Comparison of ENCODE assay signal across 9 mouse cellular contexts in the genomic region with DNA sequence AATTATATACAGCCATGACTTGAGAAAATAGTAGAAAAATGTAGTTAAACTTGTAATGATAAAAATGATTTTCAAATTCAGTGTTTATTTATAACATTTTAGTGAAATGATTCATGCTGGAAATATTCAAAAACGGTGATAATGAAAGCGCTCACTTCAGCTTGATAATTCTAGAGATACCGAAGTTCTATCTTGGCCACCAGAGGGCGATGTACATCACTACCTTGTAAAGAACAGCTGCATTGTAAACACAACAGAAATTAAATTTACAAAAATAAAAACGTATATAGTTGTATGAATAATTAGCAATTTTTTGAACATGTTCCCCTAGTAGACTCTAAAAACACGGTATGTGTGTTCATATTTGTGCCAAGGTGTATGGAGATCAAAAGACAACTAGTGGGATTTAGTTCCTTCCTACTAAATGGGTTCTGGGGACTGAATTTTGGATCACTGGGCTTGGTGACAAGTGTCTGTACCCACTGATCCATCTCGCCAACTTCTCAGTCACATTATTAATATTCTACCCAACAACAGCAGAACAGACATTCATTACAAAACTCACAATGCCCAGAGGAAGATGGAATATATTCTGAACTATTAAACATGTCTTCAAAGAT.
DNase-seq lines count a peak whose midpoint lies in the region; ATAC-seq and TF ChIP-seq lines count a peak whose summit lies in the region.
"Had no signal": no experiment of that assay in that cellular context is flagged by ENCODE, and none has a peak within 500 bp of the region (broad histone marks: within the 10 kb centered on the region; RNA-seq: fewer than 3 reads in every experiment).

No protein-coding gene starts in this region.

- WGBS in embryonic facial prominence, embryonic 14.5 days = 19% methylated on average over 7 of the region's 7 CpGs
- 21% methylated on average over 7 of the region's 7 CpGs for WGBS in limb, embryonic 14.5 days

- DNase-seq in gastrocnemius, adult 18-20 months (ENCODE audit: low spot score) = peak; percentile 30
- no peak for DNase-seq in gastrocnemius, postnatal 25 days
- peak; percentile 87 for DNase-seq in 3T3-L1 (ENCODE audit: low read depth, low spot score)
- DNase-seq in brain, adult 2 months (ENCODE audit: low read depth, low spot score) = peak; percentile 88
- DNase-seq in embryonic facial prominence, embryonic 14.5 days (ENCODE audit: low spot score) = peak; percentile 86
- peak; percentile 54 for DNase-seq in induced T-regulatory cell, adult 2 months (ENCODE audit: low read depth)
- DNase-seq in limb, embryonic 14.5 days (ENCODE audit: low spot score) = peak; percentile 73
- DNase-seq in right cerebral cortex, postnatal 25 days = peak; percentile 18

- no peak for TF ChIP-seq POLR2A in limb, embryonic 14.5 days (IDR thresholded peaks at IDR 0.05; ENCODE audit: borderline replicate concordance, extremely low read depth, insufficient read depth, insufficient read length)

- H3K27me3 ChIP-seq in embryonic facial prominence, embryonic 14.5 days (replicated peaks; ENCODE audit: control insufficient read depth, insufficient read depth, low read length) = no peaks in the 10 kb centered on the region
- no peaks in the 10 kb centered on the region for H3K27me3 ChIP-seq in limb, embryonic 14.5 days (ENCODE audit: control insufficient read depth, insufficient read depth, low read length)

- no peak overlapping the region for H3K27ac ChIP-seq in embryonic facial prominence, embryonic 14.5 days (replicated peaks; ENCODE audit: low read depth, low read length)
- no peak overlapping the region for H3K27ac ChIP-seq in limb, embryonic 14.5 days (replicated peaks; ENCODE audit: low read depth, low read length)

- no peak overlapping the region for H3K9ac ChIP-seq in embryonic facial prominence, embryonic 14.5 days (ENCODE audit: low read depth, low read length)
- no peak overlapping the region for H3K9ac ChIP-seq in limb, embryonic 14.5 days (ENCODE audit: low read depth, low read length, severe bottlenecking)

- no peaks in the 10 kb centered on the region for H3K9me3 ChIP-seq in embryonic facial prominence, embryonic 14.5 days (ENCODE audit: control insufficient read depth, low read length)
- H3K9me3 ChIP-seq in limb, embryonic 14.5 days (ENCODE audit: control insufficient read depth, low read length) = no peaks in the 10 kb centered on the region
- H3K9me3 ChIP-seq: G1E had no signal

- no peak overlapping the region for H3K4me3 ChIP-seq in embryonic facial prominence, embryonic 14.5 days (ENCODE audit: low read depth, low read length)
- H3K4me3 ChIP-seq in limb, embryonic 14.5 days (replicated peaks; ENCODE audit: low read length) = no peak overlapping the region

- H3K4me1 ChIP-seq in embryonic facial prominence, embryonic 14.5 days (ENCODE audit: control insufficient read depth, insufficient read depth, low read length) = no peaks in the 10 kb centered on the region
- no peaks in the 10 kb centered on the region for H3K4me1 ChIP-seq in limb, embryonic 14.5 days (ENCODE audit: control insufficient read depth, insufficient read depth, low read length)

- no peak overlapping the region for H3K4me2 ChIP-seq in embryonic facial prominence, embryonic 14.5 days (ENCODE audit: low read depth, low read length)
- no peak overlapping the region for H3K4me2 ChIP-seq in limb, embryonic 14.5 days (replicated peaks; ENCODE audit: low read depth, low read length, severe bottlenecking)

- no peaks in the 10 kb centered on the region for H3K36me3 ChIP-seq in embryonic facial prominence, embryonic 14.5 days (ENCODE audit: control insufficient read depth, insufficient read depth, low read length)
- H3K36me3 ChIP-seq in limb, embryonic 14.5 days (ENCODE audit: control insufficient read depth, insufficient read depth, low read length) = no peaks in the 10 kb centered on the region
- H3K36me3 ChIP-seq: G1E had no signal

- ATAC-seq in embryonic facial prominence, embryonic 14.5 days (ENCODE audit: low read depth) = no peak
- ATAC-seq in limb, embryonic 14.5 days (ENCODE audit: low FRiP score, low read depth) = no peak
